Mouse (Mus musculus) midbrain, embryonic 13.5 days (tissue): ENCODE measurements around the gene Adgrf1. TPM values are rescaled to one million over a fixed set of nuclear protein-coding genes. Genes with fewer than 3 reads are reported as not detected.

Source experiments
- ATAC-seq: fragments of 200-750 bp; cut with Nextera tagmentation; 2 replicates; pipeline ENCODE4 v1.8.0; 2017; ENCODE audit warnings: mild to moderate bottlenecking, moderate TSS enrichment, moderate library complexity
- H3K27ac ChIP-seq: fragments of 300-500 bp; sonication (generic); 2 replicates; pipeline ENCODE4 v1.5.1; 2015; ENCODE audit warnings: inconsistent platforms, mild to moderate bottlenecking, moderate library complexity
- H3K27me3 ChIP-seq: fragments of 300-500 bp; sonication (generic); 2 replicates; pipeline ENCODE4 v1.6.1; 2015; ENCODE audit warnings: mild to moderate bottlenecking, inconsistent platforms
- H3K36me3 ChIP-seq: fragments of 300-500 bp; sonication (generic); 2 replicates; pipeline ENCODE4 v1.6.1; 2015; ENCODE audit warnings: mild to moderate bottlenecking, inconsistent platforms
- H3K4me1 ChIP-seq: fragments of 300-500 bp; sonication (generic); replicated peaks from 2 replicates; pipeline ENCODE4 v1.6.1; 2015; ENCODE audit warnings: inconsistent platforms
- H3K4me2 ChIP-seq: fragments of 300-500 bp; sonication (generic); replicated peaks from 2 replicates; pipeline ENCODE4 v1.6.1; 2015; ENCODE audit warnings: moderate library complexity, mild to moderate bottlenecking, inconsistent platforms
- H3K4me3 ChIP-seq: fragments of 300-500 bp; sonication (generic); replicated peaks from 2 replicates; pipeline ENCODE4 v1.5.1; 2015; ENCODE audit warnings: mild to moderate bottlenecking, inconsistent platforms
- H3K9ac ChIP-seq: fragments of 300-500 bp; sonication (generic); replicated peaks from 2 replicates; pipeline ENCODE4 v1.6.1; 2015; ENCODE audit warnings: mild to moderate bottlenecking, inconsistent platforms
- H3K9me3 ChIP-seq: fragments of 300-500 bp; sonication (generic); 2 replicates; pipeline ENCODE4 v1.6.1; 2016; ENCODE audit warnings: mild to moderate bottlenecking, inconsistent platforms
- WGBS: fragments of 180-500 bp; shearing (Covaris S2); methylation state at CpG from one replicate; pipeline ENCODE4 v1.1.7; 2015; 5-methylcytosine and 5-hydroxymethylcytosine counted together
- polyA plus RNA-seq: library from polyadenylated mRNA; unstranded; fragments of >200 nt; fragmentation: Nextera tagmentation; extraction: Ambion mirVana; gene quantifications from 2 replicates; pipeline ENCODE4 v1.2.1, GENCODE M21; 2015

The Adgrf1 gene
- polyA plus RNA-seq, 1 experiment from 2014 or later = not detected

DNA sequence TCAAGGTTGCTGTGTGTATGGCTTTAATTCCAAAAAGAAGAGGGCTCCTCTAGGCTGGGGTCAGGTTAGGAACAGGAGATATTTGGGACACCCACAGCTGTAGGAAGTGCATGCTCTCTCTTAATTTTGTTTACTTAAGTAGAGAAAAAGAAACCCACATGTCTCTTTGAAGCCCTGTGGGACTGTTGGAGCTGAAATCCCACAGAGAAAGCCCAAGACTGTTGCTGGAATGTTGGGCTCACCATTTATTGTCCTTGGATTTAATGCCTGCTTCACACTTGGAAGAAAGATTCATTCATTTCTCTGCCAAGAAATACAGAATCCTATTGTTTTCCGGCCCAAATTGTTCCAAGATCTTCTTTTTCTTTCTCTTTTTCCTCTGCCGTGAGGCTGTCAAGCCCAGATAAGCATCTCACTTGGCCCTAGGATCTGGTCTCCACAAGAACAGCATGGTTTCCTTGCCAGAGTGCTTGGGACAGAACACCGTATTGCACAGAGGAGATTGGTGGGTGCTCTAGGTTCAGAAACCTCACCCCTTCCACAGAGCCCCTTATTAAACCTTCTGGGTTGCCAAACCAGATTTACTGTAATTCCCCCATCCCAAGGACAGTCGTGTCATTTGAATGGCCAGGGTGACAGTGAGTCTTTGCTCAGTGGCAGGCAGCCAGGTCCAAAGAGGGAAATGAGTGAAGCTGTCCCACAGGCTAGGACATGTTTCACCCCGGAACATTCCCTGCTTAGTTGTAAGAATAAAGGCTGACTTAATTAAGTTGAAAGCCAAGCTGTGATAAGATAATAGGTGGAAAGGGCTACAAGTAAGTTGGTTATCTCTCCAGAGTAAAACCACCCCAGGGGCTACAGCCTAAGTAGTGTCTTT, 18.6 kb upstream of the Adgrf1 start:
- Histone ChIP-seq H3K4me3 (no peak overlapping the region), H3K9ac (no peak overlapping the region), H3K4me1 (peaks cover 10% of the 10 kb centered on the region; the same call in 1 of the 2 replicates), H3K4me2 (no peak overlapping the region), H3K36me3 (no peaks in the 10 kb centered on the region), H3K27me3 (no peaks in the 10 kb centered on the region), H3K9me3 (no peaks in the 10 kb centered on the region), H3K27ac (no peak overlapping the region)
- WGBS = 40% methylated on average over 5 of the region's 5 CpGs
- no peak for ATAC-seq

DNA sequence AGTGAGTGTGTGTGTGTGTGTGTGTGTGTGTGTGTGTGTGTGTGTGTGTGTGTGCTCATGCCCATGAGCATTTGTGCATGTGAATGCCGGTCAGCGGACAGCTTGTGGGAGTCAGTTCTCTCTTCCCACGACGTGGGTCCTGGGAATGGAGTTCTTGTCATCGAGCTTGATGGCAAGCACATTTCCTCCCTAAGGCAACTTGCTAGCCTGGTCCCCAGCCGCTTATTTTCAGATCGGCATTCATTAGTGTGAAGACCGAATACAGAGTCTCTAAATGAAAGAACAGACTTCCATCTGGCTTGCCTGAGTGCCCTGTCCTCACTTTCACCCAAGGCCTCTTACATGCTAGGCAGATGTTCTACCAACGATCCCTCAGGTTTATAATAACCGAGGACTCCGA, 17.3 kb upstream of the Adgrf1 start:
- Histone ChIP-seq H3K27me3 (no peaks in the 10 kb centered on the region), H3K4me3 (no peak overlapping the region), H3K4me2 (no peak overlapping the region), H3K9me3 (no peaks in the 10 kb centered on the region), H3K4me1 (peaks cover 10% of the 10 kb centered on the region; the same call in 1 of the 2 replicates), H3K9ac (no peak overlapping the region), H3K36me3 (no peaks in the 10 kb centered on the region), H3K27ac (no peak overlapping the region)
- WGBS = 84% methylated on average over 11 of the region's 11 CpGs
- ATAC-seq = no peak

DNA sequence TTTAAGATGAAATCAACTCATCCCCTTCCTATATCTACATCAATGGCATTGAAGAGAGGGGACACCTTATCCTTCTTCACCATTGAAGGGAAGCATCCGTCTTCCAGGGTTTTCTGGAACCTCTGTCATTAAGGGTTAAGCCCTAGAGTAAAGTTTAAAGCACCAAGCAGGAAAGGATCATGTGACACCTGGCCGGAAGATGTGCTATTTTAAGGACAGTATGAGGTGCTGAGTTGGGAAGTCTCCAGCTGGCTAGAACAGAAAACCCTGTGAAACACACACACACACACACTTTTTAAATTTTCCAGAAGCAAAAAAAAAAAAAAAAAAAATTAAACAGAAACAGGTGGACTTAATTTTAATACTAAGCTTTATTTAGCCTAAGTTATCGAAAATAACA, 15.9 kb upstream of the Adgrf1 start:
- Histone ChIP-seq H3K4me2 (no peak overlapping the region), H3K36me3 (no peaks in the 10 kb centered on the region), H3K4me1 (peaks cover 10% of the 10 kb centered on the region; the same call in 1 of the 2 replicates), H3K9me3 (no peaks in the 10 kb centered on the region), H3K9ac (no peak overlapping the region), H3K27me3 (no peaks in the 10 kb centered on the region), H3K27ac (no peak overlapping the region), H3K4me3 (no peak overlapping the region)
- ATAC-seq = no peak
- WGBS = 81% methylated on average over 3 of the region's 3 CpGs

DNA sequence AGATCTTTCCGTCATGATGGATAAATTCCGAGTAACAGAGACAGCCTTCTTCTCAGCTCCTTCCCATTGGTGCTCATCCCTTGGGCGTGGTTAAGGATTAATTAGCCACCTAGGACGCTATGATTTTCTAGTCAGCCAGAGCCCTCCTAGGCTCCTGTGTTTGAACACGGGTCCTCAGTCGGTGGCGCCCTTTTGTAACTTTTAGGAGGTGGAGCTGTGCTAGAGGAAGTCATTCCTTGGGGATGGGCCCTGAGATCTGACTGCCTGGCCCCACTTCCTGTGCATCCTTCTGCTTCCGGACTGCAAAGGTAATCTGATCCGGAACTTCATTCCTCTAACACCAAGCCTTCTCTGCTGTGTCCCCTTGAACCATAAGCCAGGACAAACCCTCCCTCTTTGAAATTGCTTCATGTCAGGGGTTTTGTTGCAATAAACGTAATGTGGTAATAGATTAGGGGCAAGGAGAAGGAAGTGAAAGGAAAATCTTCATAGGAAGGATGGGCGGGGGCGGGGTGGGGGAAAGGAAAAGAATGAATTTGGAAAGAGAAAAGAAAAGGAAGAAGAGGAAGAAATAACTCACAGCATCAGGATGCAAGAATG, 13.5 kb upstream of the Adgrf1 start:
- Histone ChIP-seq H3K27me3 (no peaks in the 10 kb centered on the region), H3K4me2 (no peak overlapping the region), H3K4me1 (peaks cover 3% of the 10 kb centered on the region; the same call in 1 of the 2 replicates), H3K4me3 (no peak overlapping the region), H3K36me3 (no peaks in the 10 kb centered on the region), H3K27ac (no peak overlapping the region), H3K9ac (no peak overlapping the region), H3K9me3 (no peaks in the 10 kb centered on the region)
- no peak for ATAC-seq
- 75% methylated on average over 12 of the region's 12 CpGs for WGBS

DNA sequence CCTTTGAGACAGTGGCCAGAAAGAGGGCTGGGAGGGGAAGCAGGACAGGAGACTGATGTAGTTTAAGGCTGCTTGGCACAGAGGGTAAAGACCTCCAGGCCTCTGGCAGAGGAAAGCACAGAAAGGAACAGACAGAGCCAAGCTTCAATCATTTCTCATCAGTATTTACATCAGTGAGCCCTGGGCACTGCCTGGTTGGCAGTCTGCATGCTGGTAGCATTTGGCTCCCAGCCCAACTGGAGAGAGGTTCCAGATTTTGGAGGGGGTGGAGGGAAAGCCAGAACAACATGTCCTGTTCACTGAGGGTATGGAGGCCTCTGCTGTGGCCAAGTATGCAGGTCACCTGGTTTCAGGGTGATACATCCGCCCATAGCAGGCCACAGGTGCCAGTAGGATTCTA, 12.4 kb upstream of the Adgrf1 start:
- no peak overlapping the region for H3K4me3 ChIP-seq
- WGBS = 82% methylated on average over 1 of the region's 1 CpGs

DNA sequence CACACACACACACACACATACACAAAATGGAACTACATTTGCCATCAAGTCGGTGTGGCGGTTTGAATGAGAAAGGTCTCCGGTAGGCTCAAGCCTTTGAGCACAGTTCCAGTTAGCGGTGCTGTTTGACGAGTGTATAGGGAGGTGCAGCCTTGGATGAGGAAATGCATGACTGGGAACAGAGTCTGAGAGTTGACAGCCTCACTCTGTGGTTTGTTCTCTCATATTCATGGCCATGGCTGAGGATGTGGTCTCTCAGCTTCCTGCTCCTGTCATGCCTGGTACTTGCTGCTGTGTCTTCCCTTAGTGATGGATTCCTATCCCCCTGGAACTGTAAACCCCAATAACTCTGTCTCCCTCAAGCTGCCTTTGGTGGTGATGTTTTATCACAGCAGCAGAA, 8.2 kb upstream of the Adgrf1 start:
- ATAC-seq = no peak
- H3K4me3 ChIP-seq = no peak overlapping the region
- 96% methylated on average over 5 of the region's 5 CpGs for WGBS
- 0 out of 2 replicates have a peak, but pooled peaks cover 3% of the 10 kb centered on the region for H3K4me1 ChIP-seq
- no peaks in the 10 kb centered on the region for H3K27me3 ChIP-seq
- no peaks in the 10 kb centered on the region for H3K36me3 ChIP-seq
- no peak overlapping the region for H3K4me2 ChIP-seq
- no peak overlapping the region for H3K9ac ChIP-seq
- peaks cover 4% of the 10 kb centered on the region; the same call in 1 of the 2 replicates for H3K9me3 ChIP-seq
- H3K27ac ChIP-seq = no peak overlapping the region

More for the DNA sequence above, 12.4 kb upstream of the Adgrf1 start:
- ATAC-seq = no peak
- Histone ChIP-seq H3K9me3 (peaks cover 4% of the 10 kb centered on the region; the same call in 1 of the 2 replicates), H3K36me3 (no peaks in the 10 kb centered on the region), H3K4me2 (no peak overlapping the region), H3K27ac (no peak overlapping the region), H3K4me1 (no peaks in the 10 kb centered on the region), H3K27me3 (no peaks in the 10 kb centered on the region), H3K9ac (no peak overlapping the region)

DNA sequence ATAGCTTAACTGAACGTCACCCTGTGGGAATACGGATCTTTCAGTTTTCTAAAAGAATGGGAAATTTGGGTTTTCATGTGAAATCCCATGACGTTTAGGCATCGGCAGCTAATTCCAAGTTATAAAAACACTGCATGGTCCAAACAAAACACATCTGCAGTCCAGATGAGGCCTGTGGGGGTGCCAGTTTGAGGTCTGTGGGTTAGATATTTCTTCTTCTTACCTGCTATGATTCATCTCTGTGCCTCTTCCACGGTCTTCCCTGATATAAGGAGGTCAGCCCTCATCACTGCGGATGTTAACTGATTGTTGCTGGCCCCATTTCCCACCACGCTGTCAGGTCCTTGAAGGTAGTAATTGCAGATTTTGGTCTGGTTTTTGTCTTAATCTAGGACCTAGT, 5.4 kb upstream of the Adgrf1 start:
- no peaks in the 10 kb centered on the region for H3K27me3 ChIP-seq
- 84% methylated on average over 7 of the region's 7 CpGs for WGBS
- H3K9ac ChIP-seq = no peak overlapping the region
- no peak overlapping the region for H3K4me3 ChIP-seq
- no peak; the same call in none of the 2 replicates for ATAC-seq
- H3K36me3 ChIP-seq = no peaks in the 10 kb centered on the region
- peaks cover 4% of the 10 kb centered on the region; the same call in 1 of the 2 replicates for H3K9me3 ChIP-seq
- H3K27ac ChIP-seq = no peak overlapping the region
- 0 out of 2 replicates have a peak, but pooled peaks cover 3% of the 10 kb centered on the region for H3K4me1 ChIP-seq
- H3K4me2 ChIP-seq = no peak overlapping the region

DNA sequence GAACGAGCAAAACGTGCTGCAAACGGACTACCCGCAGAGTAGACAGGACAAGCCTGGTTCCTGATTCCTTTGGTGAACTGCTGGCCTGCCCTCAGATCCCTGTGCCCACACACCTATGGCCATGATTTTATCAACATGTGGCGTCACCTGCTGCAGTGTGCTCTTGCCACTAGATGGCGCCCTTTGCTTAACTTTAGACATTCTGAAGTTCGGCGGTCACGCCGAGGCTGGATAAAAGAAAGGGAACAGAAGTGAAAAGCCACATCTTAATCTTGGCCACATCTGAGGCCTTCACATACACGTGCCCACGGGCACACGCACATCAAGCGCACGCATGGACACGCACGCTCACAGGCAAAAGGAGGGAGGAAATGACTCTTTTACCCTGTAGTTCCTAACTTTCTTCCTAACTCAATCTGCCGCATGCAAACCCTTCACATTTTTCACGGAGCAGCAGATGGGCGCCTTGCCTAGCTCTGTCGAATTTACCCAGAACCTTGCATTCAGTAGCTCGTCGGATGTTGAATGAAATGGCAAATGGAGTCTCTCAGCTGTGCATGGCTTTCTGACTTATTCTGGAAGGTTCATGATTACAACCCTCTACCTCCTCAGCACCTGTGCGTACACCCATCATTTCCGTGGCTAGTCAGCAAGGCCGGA, 4.8 kb upstream of the Adgrf1 start:
- Histone ChIP-seq H3K9me3 (peaks cover 4% of the 10 kb centered on the region; the same call in 1 of the 2 replicates), H3K4me1 (0 out of 2 replicates have a peak, but pooled peaks cover 3% of the 10 kb centered on the region), H3K27ac (no peak overlapping the region), H3K9ac (no peak overlapping the region), H3K27me3 (no peaks in the 10 kb centered on the region), H3K4me3 (no peak overlapping the region), H3K36me3 (no peaks in the 10 kb centered on the region), H3K4me2 (no peak overlapping the region; the same call in 1 of the 2 replicates)
- peak; percentile 88 for ATAC-seq
- WGBS = 25% methylated on average over 26 of the region's 26 CpGs

DNA sequence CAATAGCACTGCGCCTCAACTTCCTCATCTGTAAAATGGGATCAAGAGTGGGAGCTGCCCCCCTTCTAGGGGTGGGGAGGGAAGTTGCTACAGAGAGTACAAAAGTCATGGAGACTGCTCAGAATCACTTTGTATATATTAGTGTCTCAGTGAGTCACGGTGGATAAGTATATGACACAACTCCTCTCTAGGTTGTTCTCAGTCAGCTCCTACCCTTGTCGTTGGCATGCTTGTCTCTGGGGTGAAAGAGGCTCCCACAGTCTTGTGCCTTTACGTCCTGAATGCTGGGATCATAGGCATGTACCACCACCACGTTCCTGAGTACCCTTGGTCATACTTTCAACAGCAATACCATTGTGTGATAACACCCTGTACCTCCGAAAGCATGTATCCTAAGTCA, 4.2 kb upstream of the Adgrf1 start:
- H3K36me3 ChIP-seq = no peaks in the 10 kb centered on the region
- WGBS = 96% methylated on average over 6 of the region's 6 CpGs
- no peak overlapping the region for H3K4me3 ChIP-seq
- H3K4me2 ChIP-seq = no peak overlapping the region
- H3K9ac ChIP-seq = no peak overlapping the region
- ATAC-seq = peak; percentile 46; the same call in 1 of the 2 replicates
- H3K27me3 ChIP-seq = no peaks in the 10 kb centered on the region
- no peak overlapping the region for H3K27ac ChIP-seq
- 0 out of 2 replicates have a peak, but pooled peaks cover 3% of the 10 kb centered on the region for H3K4me1 ChIP-seq
- H3K9me3 ChIP-seq = peaks cover 4% of the 10 kb centered on the region; the same call in 1 of the 2 replicates

DNA sequence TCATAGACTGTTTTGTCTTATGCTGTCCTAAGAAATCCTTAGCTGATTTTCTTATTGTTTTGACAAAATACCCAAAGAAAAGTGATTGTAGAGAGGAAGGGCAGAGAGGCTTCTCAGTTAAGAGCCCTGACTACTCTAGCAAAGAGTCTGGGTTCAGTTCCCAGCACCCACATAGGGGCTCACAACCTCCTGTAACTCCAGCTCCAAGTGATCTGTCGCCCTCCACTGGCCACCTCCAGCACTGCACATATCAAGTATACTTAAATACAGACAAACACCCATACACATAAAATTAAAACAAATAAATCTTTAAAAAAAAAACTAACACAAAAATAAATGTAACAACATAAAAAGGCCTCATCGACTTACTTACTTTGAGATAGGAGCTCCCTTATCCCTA, 3.5 kb upstream of the Adgrf1 start:
- H3K9me3 ChIP-seq = peaks cover 4% of the 10 kb centered on the region; the same call in 1 of the 2 replicates
- no peak overlapping the region for H3K27ac ChIP-seq
- no peak overlapping the region for H3K4me3 ChIP-seq
- WGBS = 86% methylated on average over 2 of the region's 2 CpGs
- H3K4me1 ChIP-seq = 0 out of 2 replicates have a peak, but pooled peaks cover 3% of the 10 kb centered on the region
- no peak overlapping the region for H3K9ac ChIP-seq
- no peaks in the 10 kb centered on the region for H3K36me3 ChIP-seq
- H3K4me2 ChIP-seq = no peak overlapping the region
- H3K27me3 ChIP-seq = no peaks in the 10 kb centered on the region
- no peak for ATAC-seq

DNA sequence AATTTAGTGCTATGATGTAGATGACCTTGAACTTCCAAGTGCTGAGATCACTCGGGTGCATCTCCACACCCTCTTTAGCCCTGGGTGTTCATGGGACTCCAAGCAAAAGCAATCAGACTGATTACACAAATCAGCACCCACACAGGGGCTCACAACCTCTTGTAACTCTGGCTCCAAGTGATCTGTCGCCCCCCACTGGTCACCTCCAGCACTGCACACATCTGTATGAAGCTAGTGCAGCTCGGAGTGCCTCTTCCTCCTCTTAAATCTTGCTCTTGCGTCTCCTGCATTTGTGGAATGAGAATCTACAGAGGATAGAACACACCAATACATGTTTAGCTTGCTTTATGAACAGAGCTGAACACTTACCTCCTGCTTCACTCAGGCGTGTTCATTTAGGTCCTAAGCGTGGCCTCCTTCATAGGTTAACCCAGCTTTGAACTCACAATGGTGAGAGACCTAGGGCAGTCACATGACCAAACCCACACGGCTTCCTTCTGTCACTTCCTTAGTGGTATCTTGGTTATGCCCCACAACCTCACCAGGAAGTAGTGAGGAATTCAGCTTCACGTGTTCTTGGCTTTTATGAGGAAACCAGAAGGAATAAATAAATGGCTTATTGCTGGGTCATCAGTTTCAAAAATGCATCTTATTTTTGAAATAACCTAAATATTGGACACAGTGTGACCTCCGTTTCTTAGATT, 2.9 kb upstream of the Adgrf1 start:
- Histone ChIP-seq H3K27me3 (no peaks in the 10 kb centered on the region), H3K4me1 (0 out of 2 replicates have a peak, but pooled peaks cover 3% of the 10 kb centered on the region), H3K9me3 (peaks cover 4% of the 10 kb centered on the region; the same call in 1 of the 2 replicates), H3K27ac (no peak overlapping the region), H3K4me3 (no peak overlapping the region), H3K4me2 (no peak overlapping the region), H3K9ac (no peak overlapping the region), H3K36me3 (no peaks in the 10 kb centered on the region)
- ATAC-seq = no peak
- WGBS = 95% methylated on average over 9 of the region's 9 CpGs
